Mouse (Mus musculus) cerebellum, postnatal 10 days (tissue): ENCODE results near the gene Hsd17b11.
A peak's percentile ranks its signal among the peaks of the same experiment; 100 is the strongest.

Experiments used
- DNase-seq, 2 experiments: peaks; one replicate each; pipeline ENCODE4 v3.0.0; 2021; ENCODE audit warnings: mixed read lengths in 2 of 2

Hsd17b11 gene

DNA sequence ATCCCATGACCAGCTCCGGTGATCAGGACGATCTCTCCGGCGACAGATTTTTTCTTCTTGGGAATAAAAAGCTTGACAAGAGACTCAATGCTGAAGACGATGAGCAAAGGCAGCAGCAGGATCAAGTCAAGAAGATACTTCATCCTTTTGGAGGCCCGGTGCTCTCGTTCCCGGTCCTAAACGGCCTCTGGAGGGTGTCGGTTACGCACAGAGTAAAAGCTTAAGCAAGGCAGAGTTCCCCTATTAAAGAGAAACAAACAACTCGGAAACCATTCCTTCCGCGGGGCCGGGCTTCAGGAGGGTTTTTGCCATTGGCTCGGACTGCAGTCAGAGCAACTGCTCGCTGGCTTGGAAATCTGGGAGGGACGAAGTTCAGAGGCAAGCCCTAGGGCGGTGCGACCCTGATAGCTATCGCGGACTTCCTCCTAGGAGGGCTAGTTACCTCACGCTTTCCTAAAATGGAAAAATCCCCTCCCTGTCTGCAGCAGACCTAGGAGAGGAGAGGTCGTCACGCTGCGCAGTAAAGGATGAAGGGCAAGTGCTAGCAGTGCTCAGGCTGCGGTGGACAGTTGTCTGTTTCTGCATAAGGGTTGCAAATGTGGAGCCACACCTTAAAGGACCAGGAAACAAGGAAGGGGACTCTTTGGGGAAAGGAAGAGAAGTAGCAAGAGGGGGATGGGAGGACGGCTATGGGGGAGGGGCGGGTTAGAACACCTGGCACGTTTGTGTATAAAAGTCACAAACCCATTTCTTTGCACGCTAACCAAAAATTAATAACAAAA lies at the start of gene Hsd17b11:
Gene Hsd17b11, minus strand, starts transcription at position 323 of the 782 bp plus-strand sequence.
- DNase-seq, result peak; percentile 83 to 84

DNA sequence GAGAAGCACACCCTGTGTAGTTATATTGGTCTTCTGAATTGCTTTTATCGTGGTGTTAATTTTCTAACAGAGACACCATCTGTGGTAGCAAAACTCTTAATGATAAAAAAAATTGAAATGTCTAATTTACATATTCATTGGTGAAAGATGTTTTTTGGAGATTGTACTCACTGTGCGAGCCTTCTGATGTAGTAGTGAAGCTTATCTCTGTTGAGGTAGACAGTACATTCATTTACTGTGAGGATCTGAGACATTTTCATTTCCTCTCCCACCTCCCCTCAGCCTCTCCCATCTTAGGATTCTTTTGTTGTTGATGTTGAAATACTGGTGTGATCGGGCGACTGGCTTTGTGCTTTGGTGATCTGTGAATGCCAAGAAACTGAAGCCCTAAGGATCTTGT lies 49.3 kb upstream of the Hsd17b11 start:
- DNase-seq, result no peak

DNA sequence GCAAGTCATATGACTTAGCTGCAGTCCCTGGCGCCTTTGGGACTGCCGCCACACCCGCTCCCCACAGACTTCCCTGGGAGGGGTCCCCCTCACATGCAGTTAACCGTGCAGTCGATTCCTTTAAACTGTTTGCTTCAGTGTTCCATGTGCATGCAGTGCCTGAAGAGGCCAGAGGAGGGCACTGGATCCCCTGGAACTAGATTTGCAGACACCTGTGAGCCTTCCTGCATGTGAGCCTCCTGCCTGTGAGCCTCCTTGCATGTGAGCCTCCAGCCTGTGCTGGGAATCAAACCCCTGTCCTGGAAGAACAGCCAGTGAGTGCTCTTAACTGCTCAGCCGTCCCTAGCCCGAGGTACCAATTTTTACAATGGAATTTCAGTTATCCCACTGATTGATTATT lies 47.0 kb upstream of the Hsd17b11 start:
- DNase-seq, result peak; percentile 34 to 40

DNA sequence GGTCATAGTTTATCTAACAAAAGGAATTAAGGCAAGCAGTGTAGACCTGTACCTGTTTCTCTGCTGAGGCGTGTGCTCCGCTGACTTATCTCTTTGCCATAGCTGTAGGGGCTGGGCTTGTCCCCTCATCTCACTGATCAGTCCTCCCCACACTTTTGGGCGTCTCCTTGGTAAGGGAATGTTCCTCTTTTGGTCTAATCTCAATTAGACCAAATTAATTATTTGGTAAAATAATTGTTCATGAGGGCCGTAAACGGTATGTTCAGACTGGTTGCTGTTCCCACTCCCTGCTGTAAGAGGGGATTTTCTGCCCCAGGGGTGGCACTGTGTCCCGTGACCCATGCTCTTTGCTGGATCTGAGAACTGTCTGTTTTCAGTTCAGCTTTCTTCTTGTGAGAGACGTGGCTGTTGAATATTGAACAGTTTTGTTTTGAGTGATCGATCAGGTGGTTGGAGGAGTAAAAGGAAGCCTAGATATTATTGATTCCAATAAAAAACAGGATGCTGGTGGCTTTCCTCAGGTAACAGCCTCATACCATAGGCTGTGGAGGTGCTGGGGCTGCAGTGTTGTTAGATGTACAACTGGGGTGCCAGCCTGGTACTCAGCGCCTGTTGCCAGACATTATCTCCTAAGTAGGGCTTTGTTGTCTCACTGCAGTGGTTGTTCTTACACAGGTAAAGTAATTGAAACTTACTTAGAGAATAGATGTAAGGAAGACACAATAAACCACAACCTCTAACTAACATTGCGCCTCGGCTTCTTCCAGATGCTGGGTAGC lies 41.2 kb upstream of the Hsd17b11 start:
- no peak for DNase-seq

DNA sequence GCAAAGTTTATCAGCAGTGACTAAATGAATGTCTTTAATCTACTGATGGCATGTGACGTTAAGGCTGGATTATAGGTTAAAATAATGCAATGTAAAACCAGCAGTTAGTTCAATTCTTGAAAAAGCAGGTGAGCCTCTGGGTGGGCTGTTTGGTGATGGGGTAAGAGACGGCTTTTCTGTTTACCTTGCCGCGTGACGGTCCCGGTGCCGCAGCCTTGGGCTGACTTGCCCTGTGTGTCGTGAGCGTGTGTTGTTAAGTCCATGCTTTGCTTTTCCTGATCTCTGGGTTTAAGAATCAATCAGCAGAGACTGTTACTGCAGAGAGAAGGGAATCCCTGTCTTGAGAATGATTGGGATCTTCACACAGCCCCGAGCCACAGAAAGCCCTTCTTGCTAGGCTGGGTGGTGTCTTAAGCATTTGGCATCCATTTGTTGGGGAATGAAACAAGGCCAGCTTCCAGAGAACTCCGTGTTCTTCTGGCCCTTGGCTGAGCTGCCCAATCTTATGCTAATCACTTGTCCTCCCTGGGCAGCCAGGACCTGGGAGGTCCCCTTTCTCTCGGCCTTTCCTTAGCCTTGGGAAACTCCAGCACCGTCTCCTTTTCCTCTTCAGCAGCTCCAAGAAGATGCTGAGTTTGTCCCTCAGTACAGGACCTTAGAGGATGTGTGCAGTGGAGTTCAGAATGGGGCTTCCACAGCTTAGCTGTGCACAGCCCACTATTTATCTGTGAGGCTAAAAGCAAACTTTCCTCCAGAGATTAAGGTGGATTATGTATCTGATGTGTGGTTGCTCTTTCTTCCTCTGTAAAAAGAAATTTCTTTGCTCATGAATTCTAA lies 40.4 kb upstream of the Hsd17b11 start:
- peak in 1 of 2 experiments; percentile 22 for DNase-seq

DNA sequence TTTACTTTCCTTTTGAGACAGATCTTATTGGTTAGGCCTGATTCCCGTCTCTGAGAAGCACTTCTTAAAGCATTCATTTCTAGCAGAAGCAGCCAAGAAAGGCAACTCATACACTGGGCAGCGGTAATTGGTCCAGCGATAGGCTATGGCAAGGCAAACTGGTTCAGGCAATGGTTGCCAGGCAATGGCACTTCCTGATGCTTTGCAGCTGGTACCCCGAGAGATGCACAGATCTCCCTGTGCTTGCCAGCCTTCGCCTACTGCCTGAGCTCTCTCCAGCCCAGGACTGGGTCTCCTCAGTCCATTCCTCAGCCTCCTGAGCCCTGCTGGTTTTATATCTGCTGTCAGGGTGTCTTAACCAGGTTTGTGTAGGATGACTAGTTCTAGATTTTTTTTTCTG lies 38.7 kb upstream of the Hsd17b11 start:
- DNase-seq, result no peak

DNA sequence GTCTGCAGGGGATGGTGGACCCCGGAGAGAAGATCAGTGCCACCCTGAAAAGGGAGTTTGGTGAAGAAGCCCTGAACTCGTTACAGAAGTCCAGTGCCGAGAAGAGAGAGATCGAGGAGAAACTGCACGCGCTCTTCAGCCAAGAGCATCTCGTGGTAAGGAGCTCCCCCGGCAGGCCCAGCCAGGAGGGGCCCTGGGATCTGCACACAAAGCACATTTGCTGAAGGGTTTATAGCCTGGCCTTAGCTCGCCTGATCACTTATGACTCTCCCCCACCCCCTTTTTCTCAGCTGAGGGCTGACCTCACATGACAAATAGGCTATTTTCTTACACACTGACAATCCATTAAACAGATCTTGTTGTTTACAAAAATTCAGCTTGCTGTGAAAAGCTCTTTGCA lies 37.9 kb upstream of the Hsd17b11 start:
- no peak for DNase-seq

DNA sequence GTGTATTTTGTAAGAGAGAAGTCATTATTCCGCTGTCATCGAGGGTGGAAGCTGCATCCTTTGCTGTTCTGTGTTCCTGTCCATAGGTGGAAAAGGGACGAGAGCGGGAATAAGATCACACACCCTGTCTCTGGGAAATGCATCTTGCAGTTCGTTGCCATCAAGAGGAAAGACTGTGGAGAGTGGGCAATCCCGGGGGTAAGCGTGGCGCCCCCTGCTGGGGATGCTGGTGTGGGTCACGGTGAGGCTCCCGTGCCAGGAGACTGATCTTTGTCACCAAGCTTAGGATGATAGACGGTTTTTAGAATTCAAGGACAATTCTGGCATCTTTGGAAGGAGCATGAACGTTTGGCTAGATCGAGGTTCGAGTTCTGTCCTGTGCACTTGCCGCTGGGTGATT lies 36.3 kb upstream of the Hsd17b11 start:
- DNase-seq, result peak; percentile 56 to 58

DNA sequence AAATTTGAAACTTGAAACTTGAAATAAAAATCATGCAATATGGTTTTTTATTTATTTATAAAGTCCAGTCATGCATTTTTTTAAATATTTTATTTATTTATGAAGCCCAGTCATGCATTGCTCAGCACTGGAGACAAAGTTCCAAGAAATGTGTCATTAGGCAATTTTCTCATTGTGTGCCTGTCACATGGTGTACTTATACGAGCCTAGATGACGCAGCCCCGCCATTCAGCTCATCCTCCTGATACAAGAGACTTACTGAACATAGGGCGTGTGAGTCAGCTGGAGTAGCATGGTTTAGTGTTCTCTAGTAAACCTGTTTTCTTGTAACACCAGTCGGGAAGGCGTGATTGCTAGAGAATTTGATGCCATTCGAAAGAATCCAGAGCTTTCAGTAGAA lies 34.6 kb upstream of the Hsd17b11 start:
- no peak for DNase-seq

DNA sequence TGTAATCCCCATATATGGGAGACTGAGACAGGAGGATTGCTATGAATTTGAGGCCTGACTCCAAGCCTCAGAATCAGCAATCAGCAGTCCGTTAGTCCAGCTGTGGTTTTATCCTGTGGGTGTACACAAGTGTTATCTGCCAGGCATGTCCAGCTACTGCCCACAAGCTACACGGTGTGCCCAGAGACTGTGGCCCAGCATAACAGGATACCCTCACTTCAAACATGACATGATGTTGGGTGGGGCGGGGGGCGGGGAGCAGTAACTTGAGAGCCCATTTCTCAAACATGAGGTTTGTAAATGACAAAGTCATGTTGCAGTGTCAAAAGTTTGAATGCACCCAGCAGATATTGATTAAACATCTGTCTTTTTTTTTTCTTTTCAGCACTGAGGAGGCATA lies 34.1 kb upstream of the Hsd17b11 start:
- no peak for DNase-seq

DNA sequence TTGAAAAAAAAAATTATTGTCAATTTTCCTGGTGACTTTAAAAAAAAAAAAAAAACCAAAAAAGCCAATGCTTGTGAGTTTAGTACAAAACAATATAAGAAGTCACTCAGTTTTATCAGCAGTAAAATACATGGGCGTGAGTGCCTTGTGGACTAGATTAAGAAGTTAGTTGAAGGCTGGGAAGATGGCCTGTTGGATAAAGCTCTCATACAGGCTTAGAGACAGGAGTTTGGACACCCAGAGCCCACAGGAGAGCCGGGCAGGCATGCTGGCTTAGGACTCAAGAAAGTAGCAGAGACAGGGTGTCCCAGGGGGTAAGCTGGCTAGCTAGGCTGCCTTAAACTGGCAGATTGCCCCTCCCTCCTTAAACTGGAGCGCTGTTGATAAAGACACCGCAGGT lies 33.2 kb upstream of the Hsd17b11 start:
- DNase-seq, result no peak

DNA sequence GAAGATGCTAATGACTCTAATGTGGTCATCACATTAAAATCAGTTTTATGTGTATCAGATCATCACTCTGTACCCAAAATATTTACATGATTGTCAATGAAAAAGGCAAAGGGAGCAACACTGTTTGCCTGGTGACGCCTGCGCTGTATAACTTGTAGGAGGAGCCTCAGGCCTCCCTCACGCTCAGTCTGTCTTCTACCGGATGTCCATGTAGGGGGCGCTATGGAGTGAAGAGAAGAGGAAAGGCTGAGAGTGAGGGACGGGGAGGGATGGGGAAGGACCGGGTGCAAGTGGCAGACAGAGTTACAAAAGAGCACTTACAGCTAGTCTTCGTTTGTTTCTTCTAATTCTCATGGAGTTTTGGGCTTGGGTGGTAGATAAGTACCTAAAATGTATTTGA lies 31.2 kb upstream of the Hsd17b11 start:
- DNase-seq, result peak; percentile 42 to 46

DNA sequence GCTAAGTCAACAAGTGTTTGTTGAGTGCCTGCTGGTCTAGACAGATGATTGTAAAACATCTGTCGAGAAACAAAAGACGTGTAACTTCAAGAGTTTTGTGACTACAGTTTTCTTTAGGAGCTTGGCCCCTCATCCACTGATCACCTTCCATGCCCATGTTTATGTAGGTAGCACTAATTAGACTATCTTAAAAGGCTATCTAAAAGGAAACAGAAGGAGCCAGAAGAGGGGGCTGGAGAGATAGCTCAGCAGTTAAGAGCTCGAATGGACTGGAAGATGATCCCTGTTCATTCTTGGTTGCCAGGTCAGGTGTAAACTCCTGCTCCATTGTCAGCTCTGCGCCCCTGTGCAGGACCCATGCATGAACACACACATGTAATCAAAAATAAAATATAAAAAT lies 26.4 kb upstream of the Hsd17b11 start:
- DNase-seq, result no peak

DNA sequence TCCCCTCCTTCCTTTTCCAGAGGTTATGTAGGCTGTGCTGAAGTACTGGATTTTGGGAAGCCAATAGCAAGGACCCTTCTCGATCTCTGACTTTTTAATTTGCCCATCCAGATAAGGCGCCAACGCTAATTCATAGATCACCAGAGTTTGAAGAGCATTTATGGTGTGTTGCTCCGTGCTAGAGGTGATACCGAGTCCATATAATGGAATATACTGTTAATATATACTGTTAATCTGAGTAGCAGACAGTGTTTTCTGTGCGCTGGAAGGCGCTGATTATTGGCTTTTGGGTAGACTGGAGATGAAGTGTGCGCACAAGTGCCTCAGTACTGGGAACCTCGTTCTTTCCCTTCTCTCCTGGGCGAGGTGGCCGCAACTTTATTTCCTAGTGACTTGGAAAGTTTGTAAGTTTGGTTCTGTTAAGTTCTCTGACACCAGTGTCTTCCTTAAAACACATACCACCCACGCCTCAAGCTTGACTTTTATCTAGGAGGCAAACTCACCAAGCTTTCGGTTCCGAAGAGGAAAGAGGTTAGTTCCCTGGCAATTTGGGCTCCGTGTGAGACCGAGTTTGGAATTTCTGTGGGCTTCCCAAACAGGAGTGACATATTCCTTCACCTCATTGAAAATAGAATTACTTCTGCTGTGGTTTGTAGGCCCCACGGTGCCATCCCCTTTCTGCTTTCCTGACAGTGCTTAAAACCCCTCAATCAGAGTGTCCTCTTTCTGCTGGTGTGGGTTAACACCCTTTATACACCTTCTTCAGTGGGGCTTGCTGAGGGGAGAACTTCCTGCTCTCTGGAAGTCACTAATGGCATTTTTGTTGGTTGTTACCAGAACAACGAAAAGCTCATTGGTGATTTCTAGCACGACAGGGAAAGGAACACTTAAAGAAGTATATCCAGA lies 25.7 kb upstream of the Hsd17b11 start:
- DNase-seq, result peak in 1 of 2 experiments; percentile 12

DNA sequence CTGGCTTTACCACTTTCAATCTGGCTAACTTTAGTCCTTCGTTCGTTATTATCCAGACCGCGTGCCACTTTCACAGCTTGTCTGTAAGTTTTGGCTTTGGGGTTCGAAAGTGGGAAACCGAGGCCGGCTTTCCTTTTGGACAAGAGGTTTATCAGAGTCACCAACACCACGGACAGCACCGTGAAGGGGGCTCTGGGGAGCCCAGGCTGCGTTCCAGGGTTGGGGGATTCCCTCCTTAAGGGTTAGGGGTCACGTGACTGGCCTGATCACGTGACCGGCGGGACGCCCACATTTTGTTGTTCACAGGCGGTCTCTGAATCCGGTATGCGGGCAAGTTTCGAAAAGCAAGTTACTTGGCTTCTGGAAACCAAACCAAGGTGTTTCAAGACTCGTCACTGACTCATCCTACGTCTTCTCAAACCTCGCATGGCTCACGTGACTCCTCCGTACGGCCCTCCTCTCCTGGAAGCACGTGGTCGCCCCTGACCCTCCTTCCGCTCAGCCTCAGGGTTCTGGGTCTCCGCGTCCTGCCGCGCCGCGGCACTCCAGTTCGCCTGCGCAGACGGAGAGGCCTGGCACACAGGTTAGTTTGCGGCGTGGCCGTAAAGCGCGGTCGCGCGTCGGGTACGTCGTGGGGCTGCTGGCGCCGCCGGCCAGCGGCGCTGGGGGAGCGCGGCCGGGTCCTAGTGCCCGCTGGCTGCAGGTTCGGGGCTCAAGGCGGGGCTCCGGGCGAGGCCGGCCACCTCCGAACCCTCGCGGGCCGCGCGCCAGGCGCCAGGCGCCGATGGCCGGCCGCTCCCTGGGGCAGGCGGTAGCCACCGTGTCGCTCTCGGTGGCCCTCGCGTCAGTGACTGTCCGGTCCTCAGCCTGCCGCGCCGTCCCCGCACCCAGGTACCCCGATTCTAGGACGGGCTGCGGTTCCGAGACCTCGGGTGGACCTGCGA lies 24.8 kb upstream of the Hsd17b11 start, which contains the start of gene Nudt9:
Gene Nudt9, plus strand, starts transcription at position 51 of the 944 bp plus-strand sequence.
- DNase-seq, result peak; percentile 96 to 99

DNA sequence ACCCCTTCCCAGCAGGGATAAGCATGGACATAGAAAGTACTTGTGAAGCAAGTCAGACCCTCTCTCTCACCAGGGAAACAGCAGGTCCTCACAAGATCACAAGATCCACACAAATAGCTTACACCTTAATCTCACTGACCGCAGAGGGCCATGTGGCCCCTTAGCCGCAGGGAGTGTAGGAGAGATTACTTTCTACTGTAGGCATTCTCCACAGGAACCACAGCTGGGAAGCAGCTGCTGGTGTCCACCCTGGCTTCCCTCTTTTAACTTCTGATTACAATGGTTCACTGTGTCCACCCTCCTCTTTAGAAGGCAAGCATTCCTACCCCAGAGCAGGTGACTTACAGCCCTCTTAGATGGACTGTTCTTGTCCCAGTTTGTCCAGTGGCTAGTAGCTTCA lies 22.0 kb upstream of the Hsd17b11 start:
- no peak for DNase-seq

DNA sequence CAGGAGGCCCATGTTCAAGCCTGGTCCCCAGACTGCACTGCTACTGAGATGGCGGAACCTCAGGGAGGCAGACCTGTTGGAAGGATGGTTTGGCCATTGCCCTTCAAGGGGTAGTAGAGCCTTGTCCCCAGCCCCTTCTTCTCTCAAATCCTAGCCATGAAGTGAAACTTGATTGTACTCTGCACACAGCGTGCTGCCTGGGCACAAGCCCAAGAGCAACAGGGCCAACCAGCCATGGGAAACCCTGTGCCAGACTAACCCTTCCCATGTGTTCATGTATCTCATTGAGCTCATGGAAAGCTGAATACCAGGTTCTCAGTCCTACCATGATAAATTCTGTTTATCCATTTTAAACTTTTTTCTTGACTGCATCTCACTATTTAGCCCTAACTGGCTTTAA lies 21.2 kb upstream of the Hsd17b11 start:
- peak; percentile 39 to 57 for DNase-seq

DNA sequence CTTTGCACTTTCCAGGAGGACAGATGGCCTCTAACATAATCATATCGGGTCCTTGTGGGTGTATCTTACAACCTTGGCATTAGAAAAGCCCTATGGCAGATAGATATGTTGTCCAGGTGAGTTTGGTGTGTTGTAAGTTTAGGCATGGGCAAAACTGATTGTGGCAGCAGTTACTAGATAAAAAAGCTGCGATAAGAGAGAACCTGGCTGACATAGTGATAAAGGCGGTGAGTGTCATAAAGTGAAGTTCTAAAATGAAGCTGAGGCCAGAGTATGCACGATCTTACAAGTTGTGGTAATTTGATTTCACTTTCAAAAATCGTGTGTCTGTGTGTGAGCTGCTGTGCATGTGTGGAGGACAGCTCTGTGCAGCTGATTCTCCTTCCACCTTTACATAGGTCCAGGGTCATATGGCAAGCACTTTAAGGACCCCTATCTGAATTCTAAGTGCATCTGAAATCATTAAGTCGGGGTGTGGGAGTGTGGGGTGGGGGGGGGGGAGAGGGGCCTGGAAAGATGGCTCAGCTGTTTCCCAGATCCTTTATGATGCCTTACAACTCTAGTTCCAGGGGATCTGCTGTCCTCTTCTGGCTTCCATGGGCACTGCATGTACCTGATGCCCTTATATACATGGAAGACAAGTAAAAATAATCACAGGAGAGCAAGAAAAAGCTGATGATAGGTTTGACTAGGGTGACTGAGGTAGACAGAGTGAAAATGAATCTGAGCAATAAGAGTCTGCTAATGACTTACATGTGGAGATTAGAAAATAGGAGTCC lies 17.6 kb upstream of the Hsd17b11 start:
- DNase-seq, result peak; percentile 66 to 67

DNA sequence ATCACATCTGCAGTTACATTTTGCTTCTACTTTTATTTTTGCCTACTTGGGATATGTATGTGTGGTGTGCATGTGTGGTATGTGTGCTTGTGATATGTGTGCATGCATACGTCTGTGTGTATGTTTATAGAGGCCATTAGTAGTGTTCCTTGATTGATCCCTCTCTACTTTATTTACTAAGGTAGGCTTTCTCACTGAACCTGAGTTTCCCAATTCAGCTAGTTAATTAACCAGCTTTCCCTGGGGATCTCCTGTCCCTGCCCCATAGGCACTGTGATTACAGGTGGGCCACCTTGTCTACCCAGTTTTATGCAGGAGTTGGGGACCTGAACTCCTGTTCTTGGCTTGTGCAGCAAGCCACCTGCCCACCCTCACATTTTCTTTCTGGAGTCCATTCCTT lies 15.0 kb upstream of the Hsd17b11 start:
- no peak for DNase-seq

DNA sequence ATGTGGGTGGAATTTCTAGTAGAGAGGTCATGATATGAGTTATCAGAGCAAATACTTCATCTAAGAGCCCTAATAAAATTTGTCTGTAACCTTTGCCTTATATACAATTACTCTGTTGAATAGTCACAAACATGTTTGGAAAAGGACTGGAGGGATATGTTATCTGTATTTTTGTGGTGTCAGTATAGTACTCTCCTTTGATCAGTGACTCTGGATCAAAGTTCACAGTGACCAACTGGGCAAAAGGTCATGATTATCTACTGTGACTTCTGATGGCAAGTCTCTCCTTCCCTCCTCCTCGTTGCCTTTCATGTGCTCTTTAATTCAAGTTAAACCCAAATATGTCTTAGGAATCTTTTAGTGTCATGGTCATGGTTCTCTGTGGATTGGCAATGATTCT lies 14.1 kb upstream of the Hsd17b11 start:
- no peak for DNase-seq
